Mouse (Mus musculus): ENCODE measurements around the gene Dgkz.

- no peak for TF ChIP-seq CTCF (IDR thresholded peaks at IDR 0.05; ENCODE audit: insufficient read depth, low read depth, low read length)
- TF ChIP-seq POLR2A (IDR thresholded peaks at IDR 0.05; ENCODE audit: insufficient read depth, low read depth, low read length): no peak
These were observed 72.3 kb downstream of the Dgkz start for GRCm38 (mm10) chr2:91903171-91903925.
